Mouse (Mus musculus) T-helper 2 cell (primary cell): ENCODE measurements around the gene Slc25a43.

ENCODE experiments used
- in situ Hi-C: fragments of 300-600 bp; cut with MboI, MseI; formaldehyde crosslinking; loops from one replicate; pipeline ENCODE4 v1.15.1; 2025; ENCODE audit warnings: high pct_unique_total_duplicates

Gene Slc25a43

GRCm38 (mm10) chrX:36743503-36744101 lies at the start of gene Slc25a43:
Slc25a43 (plus strand) TSS chrX:36743659.
- in situ Hi-C loops: no loop called here

- in situ Hi-C loops: no loop called here
Observed at GRCm38 (mm10) chrX:36740124-36740951, 3.1 kb upstream of the Slc25a43 start.

GRCm38 (mm10) chrX:36741278-36741677 lies 2.2 kb upstream of the Slc25a43 start:
- in situ Hi-C loops: no loop called here

- in situ Hi-C loops: no loop called here
Observed at GRCm38 (mm10) chrX:36742744-36743143, 715 bp upstream of the Slc25a43 start.

GRCm38 (mm10) chrX:36744735-36745134 lies 1.3 kb downstream of the Slc25a43 start:
- in situ Hi-C loops: no loop called here

- in situ Hi-C loops: no loop called here
Observed at GRCm38 (mm10) chrX:36745333-36745732, 1.9 kb downstream of the Slc25a43 start.

GRCm38 (mm10) chrX:36746789-36747188 lies 3.3 kb downstream of the Slc25a43 start:
- in situ Hi-C loops: no loop called here

GRCm38 (mm10) chrX:36748573-36748972 lies 5.1 kb downstream of the Slc25a43 start:
- in situ Hi-C loops: no loop called here

- in situ Hi-C loops: no loop called here
Observed at GRCm38 (mm10) chrX:36749281-36749785, 5.9 kb downstream of the Slc25a43 start.

GRCm38 (mm10) chrX:36750591-36750990 lies 7.1 kb downstream of the Slc25a43 start:
- in situ Hi-C loops: no loop called here

GRCm38 (mm10) chrX:36752586-36752985 lies 9.1 kb downstream of the Slc25a43 start:
- in situ Hi-C loops: no loop called here

GRCm38 (mm10) chrX:36757796-36758472 lies 14.5 kb downstream of the Slc25a43 start:
- in situ Hi-C loops: no loop called here

GRCm38 (mm10) chrX:36758566-36758965 lies 15.1 kb downstream of the Slc25a43 start:
- in situ Hi-C loops: no loop called here

- in situ Hi-C loops: loop anchor here (5.0 kb wide), 1 partner anchor 51 kb away; no protein-coding TSS in a partner anchor
Observed at GRCm38 (mm10) chrX:36760946-36761635, 17.6 kb downstream of the Slc25a43 start.

GRCm38 (mm10) chrX:36762289-36762688 lies 18.8 kb downstream of the Slc25a43 start:
- in situ Hi-C loops: loop anchor here (5.0 kb wide), 1 partner anchor 50 kb away; no protein-coding TSS in a partner anchor

- in situ Hi-C loops: loop anchor here (5.0 kb wide), 1 partner anchor 49 kb away; no protein-coding TSS in a partner anchor
Observed at GRCm38 (mm10) chrX:36762894-36763293, 19.4 kb downstream of the Slc25a43 start.

GRCm38 (mm10) chrX:36763298-36763933 lies 20.0 kb downstream of the Slc25a43 start:
- in situ Hi-C loops: loop anchor here (5.0 kb wide), 1 partner anchor 49 kb away; no protein-coding TSS in a partner anchor

GRCm38 (mm10) chrX:36763934-36764317 lies 20.5 kb downstream of the Slc25a43 start:
- in situ Hi-C loops: loop anchor here (5.0 kb wide), 1 partner anchor 48 kb away; no protein-coding TSS in a partner anchor

GRCm38 (mm10) chrX:36767386-36767785 lies 23.9 kb downstream of the Slc25a43 start:
- in situ Hi-C loops: no loop called here

GRCm38 (mm10) chrX:36772591-36772990 lies 29.1 kb downstream of the Slc25a43 start:
- in situ Hi-C loops: loop anchor here (10.0 kb wide), 1 partner anchor 58 kb away; no protein-coding TSS in a partner anchor

- in situ Hi-C loops: loop anchor here (10.0 kb wide), 1 partner anchor 61 kb away; no protein-coding TSS in a partner anchor
Observed at GRCm38 (mm10) chrX:36775520-36775919, 32.1 kb downstream of the Slc25a43 start.
